Mouse (Mus musculus): Measurements from ENCODE around the gene Dennd2a. TPM values are rescaled to one million over a fixed set of nuclear protein-coding genes. Genes with fewer than 3 reads are reported as not detected.

Gene Dennd2a
- polyA plus RNA-seq (2014; fragmentation: Nextera tagmentation; extraction: Ambion mirVana) = 30.4 and 33.1 TPM in 2 replicates

- WGBS = under 1% methylated on average over 50 of the region's 50 CpGs
- H3K27me3 ChIP-seq (ENCODE audit: insufficient read depth, low read length) = no peaks in the 10 kb centered on the region
- no peaks in the 10 kb centered on the region for H3K36me3 ChIP-seq (ENCODE audit: insufficient read depth)
- peaks cover 29% of the 10 kb centered on the region for H3K4me1 ChIP-seq (ENCODE audit: insufficient read depth)
- peak within 1 kb of the TSS; percentile 94 for H3K27ac ChIP-seq (ENCODE audit: low read depth)
- DNase-seq = peak; percentile 96
- H3K9ac ChIP-seq = peak within 1 kb of the TSS; percentile 94
- H3K4me3 ChIP-seq (ENCODE audit: low read depth, low read length) = peak within 1 kb of the TSS; percentile 86
- ATAC-seq (ENCODE audit: insufficient read depth) = peak; percentile 93
- TF ChIP-seq CTCF (IDR thresholded peaks at IDR 0.05; ENCODE audit: low read depth) = no peak
- peak within 1 kb of the TSS; percentile 70 for H3K4me2 ChIP-seq
- H3K9me3 ChIP-seq (ENCODE audit: low read depth, low read length) = no peaks in the 10 kb centered on the region
These were observed at the start of gene Dennd2a for GRCm38 (mm10) chr6:39557723-39558261. Gene Dennd2a, minus strand, starts transcription at chr6:39557867.

- no peak for ATAC-seq (ENCODE audit: insufficient read depth)
- 57% methylated on average over 5 of the region's 5 CpGs for WGBS
- TF ChIP-seq CTCF (IDR thresholded peaks at IDR 0.05; ENCODE audit: low read depth) = no peak
These were observed 49.7 kb upstream of the Dennd2a start for GRCm38 (mm10) chr6:39607365-39607764.

GRCm38 (mm10) chr6:39606862-39607261 is 49.2 kb upstream of the Dennd2a start:
- Histone ChIP-seq H3K9ac (no peak overlapping the region), H3K27ac (ENCODE audit: low read depth) (no peak overlapping the region), H3K27me3 (ENCODE audit: insufficient read depth, low read length) (no peaks in the 10 kb centered on the region), H3K9me3 (ENCODE audit: low read depth, low read length) (no peaks in the 10 kb centered on the region), H3K4me1 (ENCODE audit: insufficient read depth) (no peaks in the 10 kb centered on the region), H3K4me2 (no peak overlapping the region), H3K4me3 (ENCODE audit: low read depth, low read length) (no peak overlapping the region), H3K36me3 (ENCODE audit: insufficient read depth) (peaks cover 15% of the 10 kb centered on the region; the same call in 1 of the 2 replicates)
- no peak for TF ChIP-seq CTCF (IDR thresholded peaks at IDR 0.05; ENCODE audit: low read depth)
- ATAC-seq (ENCODE audit: insufficient read depth) (no peak), DNase-seq (no peak)
- WGBS = 60% methylated on average over 3 of the region's 3 CpGs

More at GRCm38 (mm10) chr6:39607365-39607764, 49.7 kb upstream of the Dennd2a start:
- no peak overlapping the region for H3K9ac ChIP-seq
- no peak overlapping the region for H3K4me2 ChIP-seq
- H3K4me3 ChIP-seq (ENCODE audit: low read depth, low read length) = no peak overlapping the region
- DNase-seq = no peak
- no peak overlapping the region for H3K27ac ChIP-seq (ENCODE audit: low read depth)
- H3K9me3 ChIP-seq (ENCODE audit: low read depth, low read length) = no peaks in the 10 kb centered on the region
- H3K36me3 ChIP-seq (ENCODE audit: insufficient read depth) = peaks cover 13% of the 10 kb centered on the region; the same call in 1 of the 2 replicates
- no peaks in the 10 kb centered on the region for H3K4me1 ChIP-seq (ENCODE audit: insufficient read depth)
- H3K27me3 ChIP-seq (ENCODE audit: insufficient read depth, low read length) = no peaks in the 10 kb centered on the region

GRCm38 (mm10) chr6:39606056-39606455 is 48.4 kb upstream of the Dennd2a start:
- no peaks in the 10 kb centered on the region for H3K4me1 ChIP-seq (ENCODE audit: insufficient read depth)
- no peak overlapping the region for H3K9ac ChIP-seq
- WGBS = 64% methylated on average over 6 of the region's 6 CpGs
- no peaks in the 10 kb centered on the region for H3K9me3 ChIP-seq (ENCODE audit: low read depth, low read length)
- no peak overlapping the region for H3K4me2 ChIP-seq
- no peaks in the 10 kb centered on the region for H3K27me3 ChIP-seq (ENCODE audit: insufficient read depth, low read length)
- DNase-seq (peak; percentile 18), ATAC-seq (ENCODE audit: insufficient read depth) (no peak)
- H3K4me3 ChIP-seq (ENCODE audit: low read depth, low read length) = no peak overlapping the region
- no peak overlapping the region for H3K27ac ChIP-seq (ENCODE audit: low read depth)
- peaks cover 15% of the 10 kb centered on the region; the same call in 1 of the 2 replicates for H3K36me3 ChIP-seq (ENCODE audit: insufficient read depth)
- no peak for TF ChIP-seq CTCF (IDR thresholded peaks at IDR 0.05; ENCODE audit: low read depth)

GRCm38 (mm10) chr6:39604565-39604964 is 46.9 kb upstream of the Dennd2a start:
- Histone ChIP-seq H3K9me3 (ENCODE audit: low read depth, low read length) (no peaks in the 10 kb centered on the region), H3K36me3 (ENCODE audit: insufficient read depth) (peaks cover 26% of the 10 kb centered on the region), H3K4me1 (ENCODE audit: insufficient read depth) (no peaks in the 10 kb centered on the region), H3K4me3 (ENCODE audit: low read depth, low read length) (no peak overlapping the region), H3K4me2 (no peak overlapping the region), H3K9ac (no peak overlapping the region), H3K27me3 (ENCODE audit: insufficient read depth, low read length) (no peaks in the 10 kb centered on the region), H3K27ac (ENCODE audit: low read depth) (no peak overlapping the region)
- DNase-seq = no peak
- 70% methylated on average over 5 of the region's 5 CpGs for WGBS
- ATAC-seq (ENCODE audit: insufficient read depth) = no peak
- no peak for TF ChIP-seq CTCF (IDR thresholded peaks at IDR 0.05; ENCODE audit: low read depth)

- Histone ChIP-seq H3K4me1 (ENCODE audit: insufficient read depth) (no peaks in the 10 kb centered on the region), H3K4me2 (no peak overlapping the region), H3K9me3 (ENCODE audit: low read depth, low read length) (no peaks in the 10 kb centered on the region), H3K27me3 (ENCODE audit: insufficient read depth, low read length) (no peaks in the 10 kb centered on the region), H3K36me3 (ENCODE audit: insufficient read depth) (peaks cover 46% of the 10 kb centered on the region), H3K9ac (no peak overlapping the region), H3K27ac (ENCODE audit: low read depth) (no peak overlapping the region), H3K4me3 (ENCODE audit: low read depth, low read length) (no peak overlapping the region)
- no peak for TF ChIP-seq CTCF (IDR thresholded peaks at IDR 0.05; ENCODE audit: low read depth)
- WGBS = 84% methylated on average over 3 of the region's 3 CpGs
- DNase-seq (no peak), ATAC-seq (ENCODE audit: insufficient read depth) (no peak)
These were observed 44.2 kb upstream of the Dennd2a start for GRCm38 (mm10) chr6:39601828-39602227.

- no peak for DNase-seq
- peaks cover 45% of the 10 kb centered on the region for H3K36me3 ChIP-seq (ENCODE audit: insufficient read depth)
- no peaks in the 10 kb centered on the region for H3K4me1 ChIP-seq (ENCODE audit: insufficient read depth)
- no peak overlapping the region for H3K4me3 ChIP-seq (ENCODE audit: low read depth, low read length)
- H3K9ac ChIP-seq = no peak overlapping the region
- WGBS = 94% methylated on average over 3 of the region's 3 CpGs
- no peak overlapping the region for H3K27ac ChIP-seq (ENCODE audit: low read depth)
- no peaks in the 10 kb centered on the region for H3K27me3 ChIP-seq (ENCODE audit: insufficient read depth, low read length)
- no peak for TF ChIP-seq CTCF (IDR thresholded peaks at IDR 0.05; ENCODE audit: low read depth)
- no peak for ATAC-seq (ENCODE audit: insufficient read depth)
- no peak overlapping the region for H3K4me2 ChIP-seq
- H3K9me3 ChIP-seq (ENCODE audit: low read depth, low read length) = no peaks in the 10 kb centered on the region
These were observed 43.2 kb upstream of the Dennd2a start for GRCm38 (mm10) chr6:39600851-39601250.

All from lung, embryonic 14.5 days (tissue).